Mouse (Mus musculus): ENCODE results near the gene Swsap1. TPM values are rescaled to one million over a fixed set of nuclear protein-coding genes. Genes with fewer than 3 reads are reported as not detected.
A peak's percentile ranks its signal among the peaks of the same experiment; 100 is the strongest.

Gene Swsap1
- polyA plus RNA-seq, 1 experiment = 8.9 TPM

GRCm38 (mm10) chr9:21996178-21996867 lies 40.8 kb downstream of the Swsap1 start:
- no peak overlapping the region for H3K4me3 ChIP-seq
- H3ac ChIP-seq (ENCODE audit: control insufficient read depth, insufficient read length) = no peak overlapping the region
- no peaks in the 10 kb centered on the region for H3K79me2 ChIP-seq (ENCODE audit: control insufficient read depth, insufficient read depth)
- no peaks in the 10 kb centered on the region for H3K36me3 ChIP-seq (ENCODE audit: control insufficient read depth, insufficient read depth)
- TF ChIP-seq USF1 (IDR thresholded peaks at IDR 0.05; ENCODE audit: low read depth) = no peak
- TF ChIP-seq POLR2A (IDR thresholded peaks at IDR 0.05; ENCODE audit: insufficient read length, low read depth) = no peak
- TF ChIP-seq MAX (IDR thresholded peaks at IDR 0.05; ENCODE audit: low read depth) = no peak
- no peak for TF ChIP-seq MYOG (IDR thresholded peaks at IDR 0.05; ENCODE audit: control insufficient read depth in 1 of 3, insufficient read depth in 1 of 3, insufficient read length in 2 of 3, low read depth in 2 of 3)
- TF ChIP-seq CEBPB (IDR thresholded peaks at IDR 0.05; ENCODE audit: insufficient read depth, poor library complexity, severe bottlenecking) = no peak
- TF ChIP-seq MYOD1 (IDR thresholded peaks at IDR 0.05; ENCODE audit: control insufficient read depth in 1 of 3, insufficient read length in 2 of 3, low read depth in 2 of 3) = no peak
- TF ChIP-seq SRF (IDR thresholded peaks at IDR 0.05; ENCODE audit: control insufficient read depth, insufficient read length, low read depth) = no peak
- TF ChIP-seq REST (IDR thresholded peaks at IDR 0.05; ENCODE audit: insufficient read depth, insufficient read length) = no peak
- TF ChIP-seq E2F4 (IDR thresholded peaks at IDR 0.05; ENCODE audit: insufficient read depth) = no peak
- no peak for TF ChIP-seq POLR2AphosphoS2 (IDR thresholded peaks at IDR 0.05; ENCODE audit: insufficient read length, low read depth)
- TF ChIP-seq TCF3 (IDR thresholded peaks at IDR 0.05; ENCODE audit: insufficient read length, low read depth) = no peak
- TF ChIP-seq TCF12 (IDR thresholded peaks at IDR 0.05; ENCODE audit: insufficient read depth, poor library complexity, severe bottlenecking) = no peak
- no peak overlapping the region for H3K4me2 ChIP-seq (ENCODE audit: low read depth)
- H3K27me3 ChIP-seq (ENCODE audit: control insufficient read depth, insufficient read depth, insufficient read length) = peaks cover 4% of the 10 kb centered on the region

- Histone ChIP-seq H3K79me2 (ENCODE audit: control insufficient read depth, insufficient read depth) (peaks cover 8% of the 10 kb centered on the region), H3K4me3 (no peak overlapping the region), H3ac (ENCODE audit: control insufficient read depth, insufficient read length) (no peak overlapping the region), H3K27me3 (ENCODE audit: control insufficient read depth, insufficient read depth, insufficient read length) (no peaks in the 10 kb centered on the region), H3K36me3 (ENCODE audit: control insufficient read depth, insufficient read depth) (no peaks in the 10 kb centered on the region), H3K4me2 (ENCODE audit: low read depth) (no peak overlapping the region)
- no peak for TF ChIP-seq TCF3 (IDR thresholded peaks at IDR 0.05; ENCODE audit: insufficient read length, low read depth)
- TF ChIP-seq POLR2AphosphoS2 (IDR thresholded peaks at IDR 0.05; ENCODE audit: insufficient read length, low read depth) = no peak
- TF ChIP-seq MYOG (IDR thresholded peaks at IDR 0.05; ENCODE audit: control insufficient read depth in 1 of 3, insufficient read depth in 1 of 3, insufficient read length in 2 of 3, low read depth in 2 of 3) = no peak
- no peak for TF ChIP-seq POLR2A (IDR thresholded peaks at IDR 0.05; ENCODE audit: insufficient read length, low read depth)
- no peak for TF ChIP-seq MAX (IDR thresholded peaks at IDR 0.05; ENCODE audit: low read depth)
- no peak for TF ChIP-seq E2F4 (IDR thresholded peaks at IDR 0.05; ENCODE audit: insufficient read depth)
- TF ChIP-seq CEBPB (IDR thresholded peaks at IDR 0.05; ENCODE audit: insufficient read depth, poor library complexity, severe bottlenecking) = no peak
- TF ChIP-seq SRF (IDR thresholded peaks at IDR 0.05; ENCODE audit: control insufficient read depth, insufficient read length, low read depth) = no peak
- no peak for TF ChIP-seq TCF12 (IDR thresholded peaks at IDR 0.05; ENCODE audit: insufficient read depth, poor library complexity, severe bottlenecking)
- no peak for TF ChIP-seq USF1 (IDR thresholded peaks at IDR 0.05; ENCODE audit: low read depth)
- no peak for TF ChIP-seq MYOD1 (IDR thresholded peaks at IDR 0.05; ENCODE audit: control insufficient read depth in 1 of 3, insufficient read length in 2 of 3, low read depth in 2 of 3)
- no peak for TF ChIP-seq REST (IDR thresholded peaks at IDR 0.05; ENCODE audit: insufficient read depth, insufficient read length)
Observed at GRCm38 (mm10) chr9:22000296-22000695, 44.7 kb downstream of the Swsap1 start.

- no peaks in the 10 kb centered on the region for H3K27me3 ChIP-seq (ENCODE audit: control insufficient read depth, insufficient read depth, insufficient read length)
- H3K4me2 ChIP-seq (ENCODE audit: low read depth) = no peak overlapping the region
- no peak overlapping the region for H3K4me3 ChIP-seq
- peaks cover 8% of the 10 kb centered on the region for H3K79me2 ChIP-seq (ENCODE audit: control insufficient read depth, insufficient read depth)
- no peak for TF ChIP-seq POLR2A (IDR thresholded peaks at IDR 0.05; ENCODE audit: insufficient read length, low read depth)
- TF ChIP-seq TCF12 (IDR thresholded peaks at IDR 0.05; ENCODE audit: insufficient read depth, poor library complexity, severe bottlenecking) = no peak
- no peak for TF ChIP-seq MYOG (IDR thresholded peaks at IDR 0.05; ENCODE audit: control insufficient read depth in 1 of 3, insufficient read depth in 1 of 3, insufficient read length in 2 of 3, low read depth in 2 of 3)
- TF ChIP-seq MAX (IDR thresholded peaks at IDR 0.05; ENCODE audit: low read depth) = no peak
- TF ChIP-seq POLR2AphosphoS2 (IDR thresholded peaks at IDR 0.05; ENCODE audit: insufficient read length, low read depth) = no peak
- no peak for TF ChIP-seq MYOD1 (IDR thresholded peaks at IDR 0.05; ENCODE audit: control insufficient read depth in 1 of 3, insufficient read length in 2 of 3, low read depth in 2 of 3)
- TF ChIP-seq CEBPB (IDR thresholded peaks at IDR 0.05; ENCODE audit: insufficient read depth, poor library complexity, severe bottlenecking) = no peak
- no peak for TF ChIP-seq TCF3 (IDR thresholded peaks at IDR 0.05; ENCODE audit: insufficient read length, low read depth)
- TF ChIP-seq REST (IDR thresholded peaks at IDR 0.05; ENCODE audit: insufficient read depth, insufficient read length) = no peak
- no peak for TF ChIP-seq E2F4 (IDR thresholded peaks at IDR 0.05; ENCODE audit: insufficient read depth)
- no peak overlapping the region for H3ac ChIP-seq (ENCODE audit: control insufficient read depth, insufficient read length)
- H3K36me3 ChIP-seq (ENCODE audit: control insufficient read depth, insufficient read depth) = peaks cover 8% of the 10 kb centered on the region
Observed at GRCm38 (mm10) chr9:22001633-22002032, 46.1 kb downstream of the Swsap1 start.

DNA sequence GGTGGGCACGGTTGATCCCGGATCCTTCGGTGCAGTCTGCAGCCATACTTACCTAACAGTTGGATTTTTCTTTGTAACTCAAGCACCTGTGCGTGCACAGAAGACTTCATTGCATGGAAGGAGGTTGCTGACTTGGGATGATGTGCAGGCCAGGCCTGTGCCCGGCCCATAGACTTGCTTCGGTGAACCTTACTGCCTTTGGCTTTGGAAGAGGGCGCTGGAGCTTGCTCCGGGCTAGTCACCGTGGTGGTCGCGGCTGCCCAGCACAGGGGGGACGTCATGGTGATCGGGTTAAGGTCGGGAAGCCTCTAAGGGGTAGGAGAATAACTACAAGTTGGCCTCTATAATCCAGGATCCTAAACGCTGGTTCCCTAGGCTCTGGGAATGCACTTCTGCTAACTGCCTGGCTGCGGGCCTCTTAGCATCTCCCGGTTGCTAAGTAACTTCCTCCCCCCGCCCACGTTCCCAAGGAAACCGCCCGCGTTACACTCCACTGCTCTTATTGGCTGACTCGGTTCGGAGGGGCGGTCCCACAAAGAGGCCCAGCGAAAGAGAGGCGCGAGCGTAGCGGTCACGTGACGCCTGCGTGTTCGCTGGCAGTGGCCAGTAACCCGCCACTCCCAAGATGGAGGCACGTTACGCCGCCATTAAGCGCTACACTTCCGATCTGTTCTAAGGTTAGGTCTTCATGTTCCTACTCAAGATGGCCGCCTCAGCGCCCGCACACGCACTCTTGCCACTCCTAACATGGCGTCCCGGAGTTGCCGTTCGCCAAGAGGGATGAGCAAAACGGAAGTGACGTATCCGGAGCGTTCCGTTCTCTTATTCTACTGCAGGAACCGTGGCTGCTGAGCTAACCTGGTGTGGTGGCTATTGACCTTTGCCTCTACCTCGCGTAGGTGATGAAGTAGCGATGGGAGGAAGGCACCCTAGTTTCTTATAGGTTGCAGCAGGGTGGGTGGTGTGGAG lies 46.9 kb downstream of the Swsap1 start, which contains the start of the genes Ccdc151 and Prkcsh:
Gene Ccdc151 (minus strand): TSS at position 441 of the 969 bp plus-strand sequence.
Gene Prkcsh (plus strand): TSS at position 613 of the 969 bp plus-strand sequence.
- H3K36me3 ChIP-seq (ENCODE audit: control insufficient read depth, insufficient read depth) = peaks cover 12% of the 10 kb centered on the region
- H3K79me2 ChIP-seq (ENCODE audit: control insufficient read depth, insufficient read depth) = peaks cover 8% of the 10 kb centered on the region
- H3K4me3 ChIP-seq = peak within 1 kb of the TSS; percentile 70
- TF ChIP-seq POLR2A (IDR thresholded peaks at IDR 0.05; ENCODE audit: insufficient read length, low read depth) (peak; percentile 92), USF1 (IDR thresholded peaks at IDR 0.05; ENCODE audit: low read depth) (peak; percentile 88), MAX (IDR thresholded peaks at IDR 0.05; ENCODE audit: low read depth) (no peak), POLR2AphosphoS2 (IDR thresholded peaks at IDR 0.05; ENCODE audit: insufficient read length, low read depth) (peak; percentile 91), TCF12 (IDR thresholded peaks at IDR 0.05; ENCODE audit: insufficient read depth, poor library complexity, severe bottlenecking) (no peak), SRF (IDR thresholded peaks at IDR 0.05; ENCODE audit: control insufficient read depth, insufficient read length, low read depth) (peak; percentile 71), REST (IDR thresholded peaks at IDR 0.05; ENCODE audit: insufficient read depth, insufficient read length) (no peak)
- peak within 1 kb of the TSS; percentile 39 for H3ac ChIP-seq (ENCODE audit: control insufficient read depth, insufficient read length)
- no peaks in the 10 kb centered on the region for H3K27me3 ChIP-seq (ENCODE audit: control insufficient read depth, insufficient read depth, insufficient read length)
- H3K4me2 ChIP-seq (ENCODE audit: low read depth) = peak within 1 kb of the TSS; percentile 86

All from myocyte (in vitro differentiated cells).